Mouse (Mus musculus): ENCODE measurements around the gene Cdkn2c. TPM values are rescaled to one million over a fixed set of nuclear protein-coding genes. Genes with fewer than 3 reads are reported as not detected.
"Not testable (repeated sequence)": the region's sequence is repeated elsewhere in the genome, so short reads cannot be mapped to it uniquely, and the experiment has no call there.

Cdkn2c gene
- total and polyA plus RNA-seq, 3 experiments = 18.6 to 26.8 TPM; not detected in 1

DNA sequence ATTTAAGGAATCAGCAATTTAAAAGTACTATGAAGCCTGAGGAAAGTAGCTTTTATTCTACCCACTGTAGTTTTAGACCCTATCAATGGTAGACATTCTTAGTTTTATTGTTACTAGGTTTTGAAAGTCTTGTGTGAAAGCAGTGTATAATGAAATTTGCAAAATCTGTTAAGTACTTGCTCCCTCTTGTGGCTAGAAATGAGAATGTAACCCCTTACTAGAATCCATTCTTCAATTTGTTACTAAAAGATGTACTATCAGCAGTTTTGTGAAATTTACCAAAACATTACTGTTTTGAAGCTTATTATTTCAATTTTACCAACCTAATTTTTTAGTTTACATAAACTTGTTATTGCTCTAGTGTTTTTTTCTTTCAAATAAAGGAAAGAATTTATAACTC lies 36.6 kb upstream of the Cdkn2c start (continued):
- TF ChIP-seq CTCF (IDR thresholded peaks at IDR 0.05 in 2 of 3, conservative IDR thresholded peaks at IDR 0.05 in 1 of 3; ENCODE audit: control insufficient read depth in 1 of 3, insufficient read depth in 1 of 3, low read depth in 2 of 3, low read length in 3 of 3, poor library complexity in 1 of 3, severe bottlenecking in 1 of 3) (peak; percentile 13 to 79 (median 50); a peak in 4 of 6 replicates), ZC3H11A (IDR thresholded peaks at IDR 0.05; ENCODE audit: low read depth, low read length) (peak; percentile 59), MYB (IDR thresholded peaks at IDR 0.05; ENCODE audit: low read depth, low read length) (no peak), ZKSCAN1 (IDR thresholded peaks at IDR 0.05; ENCODE audit: low read depth, low read length) (no peak), POLR2AphosphoS2 (IDR thresholded peaks at IDR 0.05; ENCODE audit: low read length) (no peak)

DNA sequence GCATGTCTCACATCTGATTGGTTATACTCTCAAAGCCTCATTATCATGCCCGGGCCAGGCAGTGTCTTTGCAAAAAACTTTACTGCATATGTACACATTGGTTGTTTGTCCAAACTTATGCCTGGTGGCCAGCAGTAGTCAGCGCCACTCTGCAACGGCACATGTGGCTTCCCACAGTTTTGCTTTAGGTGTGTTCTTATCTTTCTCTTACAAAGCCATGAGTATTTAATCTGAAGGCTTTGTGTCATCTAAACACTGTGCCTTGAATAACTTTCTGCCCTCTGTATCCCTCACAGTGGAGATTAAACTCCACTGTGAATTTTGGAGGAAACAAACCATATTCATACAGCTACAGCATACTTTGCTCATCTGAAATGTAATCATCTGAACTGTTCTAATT lies 33.7 kb upstream of the Cdkn2c start:
- Histone ChIP-seq H3K36me3 (ENCODE audit: control insufficient read depth in 1 of 2, insufficient read depth in 2 of 2, low read length in 2 of 2) (peaks cover 0 to 19% of the 10 kb centered on the region in 2 experiments; a peak in 2 of 4 replicates), H3K9ac (ENCODE audit: control insufficient read depth, low read depth, low read length, poor library complexity, severe bottlenecking) (peak overlapping the region; percentile 43; the same call in 1 of the 2 replicates), H3K27ac (ENCODE audit: control insufficient read depth, low read depth, low read length) (peak overlapping the region; percentile 45; the same call in 1 of the 2 replicates), H3K79me2 (ENCODE audit: control insufficient read depth, insufficient read depth, low read length, poor library complexity) (peaks cover 21% of the 10 kb centered on the region), H3K4me3 (ENCODE audit: control insufficient read depth in 1 of 2, insufficient read depth in 1 of 2, low read depth in 2 of 2, low read length in 2 of 2) (peak overlapping the region in 1 of 2 experiments; percentile 6; a peak in 3 of 4 replicates)
- not testable (repeated sequence) for H3K9me3 ChIP-seq (replicated peaks; ENCODE audit: insufficient read depth, low read length); H3K27me3 ChIP-seq (ENCODE audit: control insufficient read depth in 1 of 2, insufficient read depth in 2 of 2, low read length in 2 of 2); H3K4me1 ChIP-seq (ENCODE audit: control insufficient read depth in 1 of 2, insufficient read depth in 2 of 2, low read length in 2 of 2)
- TF ChIP-seq GATA1 (IDR thresholded peaks at IDR 0.05; ENCODE audit: low read depth, low read length) = 0 out of 2 replicates have a peak, but pooled peaks have one; percentile 23
- 0 out of 2 replicates have a peak, but pooled peaks have one; percentile 34 for TF ChIP-seq SIN3A (IDR thresholded peaks at IDR 0.05; ENCODE audit: low read length)
- peak; percentile 60 for TF ChIP-seq MXI1 (IDR thresholded peaks at IDR 0.05; ENCODE audit: low read depth, low read length)
- peak; percentile 54 for DNase-seq (ENCODE audit: low read depth, low spot score)

DNA sequence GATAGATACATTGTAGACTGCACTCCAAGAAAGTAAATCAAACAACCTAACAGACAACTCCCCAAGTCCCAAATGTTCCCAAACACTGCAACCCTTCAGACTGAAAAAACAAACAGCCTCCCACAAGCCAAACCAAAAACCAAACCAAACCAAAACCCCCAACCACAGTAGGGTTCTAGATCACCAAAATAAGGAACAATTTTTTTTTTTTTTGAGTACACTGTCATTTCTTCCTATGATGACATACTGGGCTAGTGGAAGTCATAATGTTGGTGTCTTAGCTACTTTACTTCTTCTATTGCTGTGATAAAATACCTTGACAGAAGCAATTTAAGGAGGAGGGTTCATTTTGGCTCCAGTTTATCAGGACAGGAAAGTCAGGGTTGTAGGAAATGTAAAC lies 25.7 kb upstream of the Cdkn2c start:
- Histone ChIP-seq H3K79me2 (ENCODE audit: control insufficient read depth, insufficient read depth, low read length, poor library complexity) (peaks cover 44% of the 10 kb centered on the region), H3K9me3 (replicated peaks; ENCODE audit: insufficient read depth, low read length) (no peaks in the 10 kb centered on the region), H3K36me3 (ENCODE audit: control insufficient read depth in 1 of 2, insufficient read depth in 2 of 2, low read length in 2 of 2) (peaks cover 8% of the 10 kb centered on the region in 2 experiments), H3K27ac (ENCODE audit: control insufficient read depth, low read depth, low read length) (no peak overlapping the region), H3K9ac (ENCODE audit: control insufficient read depth, low read depth, low read length, poor library complexity, severe bottlenecking) (no peak overlapping the region), H3K4me3 (ENCODE audit: control insufficient read depth in 1 of 2, insufficient read depth in 1 of 2, low read depth in 2 of 2, low read length in 2 of 2) (no peak overlapping the region), H3K4me1 (ENCODE audit: control insufficient read depth in 1 of 2, insufficient read depth in 2 of 2, low read length in 2 of 2) (peaks cover 0 to 2% of the 10 kb centered on the region in 2 experiments; a peak in 1 of 4 replicates), H3K27me3 (ENCODE audit: control insufficient read depth in 1 of 2, insufficient read depth in 2 of 2, low read length in 2 of 2) (no peaks in the 10 kb centered on the region)
- TF ChIP-seq MXI1 (IDR thresholded peaks at IDR 0.05; ENCODE audit: low read depth, low read length) (peak; percentile 21; the same call in 1 of the 2 replicates), ZNF384 (IDR thresholded peaks at IDR 0.05; ENCODE audit: low read depth, low read length) (peak; percentile 67), TBP (IDR thresholded peaks at IDR 0.05; ENCODE audit: low read depth, low read length) (no peak), EP300 (IDR thresholded peaks at IDR 0.05; ENCODE audit: low read depth in 1 of 2, low read length in 2 of 2) (0 out of 4 replicates have a peak, but pooled peaks of 1 of the 2 experiments have one; percentile 8), NELFE (IDR thresholded peaks at IDR 0.05; ENCODE audit: low read depth, low read length) (no peak), GATA1 (IDR thresholded peaks at IDR 0.05; ENCODE audit: low read depth, low read length) (no peak), MAX (IDR thresholded peaks at IDR 0.05; ENCODE audit: low read length) (no peak)
- peak; percentile 20 for DNase-seq (ENCODE audit: low read depth, low spot score)
